Mouse (Mus musculus) forebrain, embryonic 16.5 days (tissue): Measurements from ENCODE around the gene Hspa12a. TPM values are rescaled to one million over a fixed set of nuclear protein-coding genes. Genes with fewer than 3 reads are reported as not detected.

Source experiments
- ATAC-seq: fragments of 200-750 bp; cut with Nextera tagmentation; 2 replicates; pipeline ENCODE4 v1.8.0; 2017; ENCODE audit warnings: mild to moderate bottlenecking, moderate library complexity
- H3K27ac ChIP-seq: fragments of 300-500 bp; sonication (generic); 2 replicates; pipeline ENCODE4 v1.5.1; 2014; ENCODE audit warnings: low read length, control low read depth
- H3K27me3 ChIP-seq: fragments of 300-500 bp; sonication (generic); replicated peaks from 2 replicates; pipeline ENCODE4 v1.6.1; 2014; ENCODE audit warnings: low read length; ENCODE audit not compliant: control insufficient read depth, insufficient read depth
- H3K36me3 ChIP-seq: fragments of 300-500 bp; sonication (generic); 2 replicates; pipeline ENCODE4 v1.6.1; 2014; ENCODE audit not compliant: control insufficient read depth, insufficient read depth
- H3K4me1 ChIP-seq: fragments of 300-500 bp; sonication (generic); replicated peaks from 2 replicates; pipeline ENCODE4 v1.6.1; 2014; ENCODE audit warnings: low read length; ENCODE audit not compliant: control insufficient read depth, insufficient read depth
- H3K4me2 ChIP-seq: fragments of 300-500 bp; sonication (generic); 2 replicates; pipeline ENCODE4 v1.6.1; 2014; ENCODE audit warnings: mild to moderate bottlenecking, low read length, control low read depth
- H3K4me3 ChIP-seq: fragments of 300-500 bp; sonication (generic); replicated peaks from 2 replicates; pipeline ENCODE4 v1.5.1; 2014; ENCODE audit warnings: mild to moderate bottlenecking, low read length, control low read depth
- H3K9ac ChIP-seq: fragments of 300-500 bp; sonication (generic); replicated peaks from 2 replicates; pipeline ENCODE4 v1.6.1; 2014; ENCODE audit warnings: low read depth, low read length, control low read depth
- H3K9me3 ChIP-seq: fragments of 300-500 bp; sonication (generic); 2 replicates; pipeline ENCODE4 v1.6.1; 2016; ENCODE audit warnings: low read length; ENCODE audit not compliant: control insufficient read depth
- WGBS: fragments of 180-500 bp; shearing (Covaris S2); extraction: QIAGEN DNeasy Blood & Tissue Kit; methylation state at CpG from one replicate; pipeline ENCODE4 v1.1.7; 2014; 5-methylcytosine and 5-hydroxymethylcytosine counted together
- polyA plus RNA-seq: library from polyadenylated mRNA; unstranded; fragments of >200 nt; fragmentation: Nextera tagmentation; extraction: Ambion mirVana; gene quantifications from 2 replicates; pipeline ENCODE4 v1.2.1, GENCODE M21; 2015

Hspa12a gene
- polyA plus RNA-seq, 1 experiment from 2014 or later = 67.5 TPM

GRCm38 (mm10) chr19:58871878-58872277, 71.6 kb downstream of the Hspa12a start:
- 85% methylated on average over 6 of the region's 6 CpGs for WGBS
- no peak overlapping the region for H3K4me2 ChIP-seq
- H3K4me3 ChIP-seq = no peak overlapping the region
- no peak overlapping the region for H3K27ac ChIP-seq
- ATAC-seq = no peak
- no peaks in the 10 kb centered on the region for H3K9me3 ChIP-seq
- no peaks in the 10 kb centered on the region for H3K36me3 ChIP-seq
- no peak overlapping the region for H3K9ac ChIP-seq
- H3K27me3 ChIP-seq = no peaks in the 10 kb centered on the region
- no peaks in the 10 kb centered on the region for H3K4me1 ChIP-seq

- Histone ChIP-seq H3K9me3 (peaks cover 3% of the 10 kb centered on the region; the same call in 1 of the 2 replicates), H3K4me3 (no peak overlapping the region), H3K27me3 (no peaks in the 10 kb centered on the region), H3K36me3 (no peaks in the 10 kb centered on the region), H3K4me1 (no peaks in the 10 kb centered on the region), H3K27ac (no peak overlapping the region), H3K4me2 (no peak overlapping the region), H3K9ac (no peak overlapping the region)
- ATAC-seq = no peak
- WGBS = 79% methylated on average over 4 of the region's 4 CpGs
Measured at GRCm38 (mm10) chr19:58866651-58867050, 76.8 kb downstream of the Hspa12a start.

DNA sequence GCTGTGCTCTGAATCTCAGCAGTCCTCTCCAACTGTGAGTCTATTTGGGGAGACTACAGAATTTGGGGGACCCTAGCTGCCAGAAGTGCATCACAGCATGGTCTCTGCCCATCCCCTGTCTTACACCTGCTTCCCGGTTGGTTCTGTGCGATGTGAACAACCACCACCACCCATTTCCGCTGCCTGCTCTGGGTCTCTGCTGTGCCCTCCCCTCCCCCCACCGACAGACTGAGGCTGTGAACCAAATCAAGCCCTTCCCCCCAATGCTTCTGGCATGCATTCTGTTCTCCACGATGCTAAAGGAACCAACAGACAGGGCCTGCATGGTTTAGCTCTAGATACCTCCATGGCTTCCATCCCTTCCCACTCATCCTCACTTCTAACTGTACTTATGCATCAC, 78.2 kb downstream of the Hspa12a start:
- WGBS = 50% methylated on average over 5 of the region's 5 CpGs
- H3K4me1 ChIP-seq = peaks cover 11% of the 10 kb centered on the region
- H3K4me2 ChIP-seq = no peak overlapping the region
- no peak for ATAC-seq
- no peak overlapping the region for H3K27ac ChIP-seq
- H3K9me3 ChIP-seq = peaks cover 3% of the 10 kb centered on the region; the same call in 1 of the 2 replicates
- no peak overlapping the region for H3K9ac ChIP-seq
- no peaks in the 10 kb centered on the region for H3K36me3 ChIP-seq
- H3K4me3 ChIP-seq = no peak overlapping the region
- no peaks in the 10 kb centered on the region for H3K27me3 ChIP-seq

DNA sequence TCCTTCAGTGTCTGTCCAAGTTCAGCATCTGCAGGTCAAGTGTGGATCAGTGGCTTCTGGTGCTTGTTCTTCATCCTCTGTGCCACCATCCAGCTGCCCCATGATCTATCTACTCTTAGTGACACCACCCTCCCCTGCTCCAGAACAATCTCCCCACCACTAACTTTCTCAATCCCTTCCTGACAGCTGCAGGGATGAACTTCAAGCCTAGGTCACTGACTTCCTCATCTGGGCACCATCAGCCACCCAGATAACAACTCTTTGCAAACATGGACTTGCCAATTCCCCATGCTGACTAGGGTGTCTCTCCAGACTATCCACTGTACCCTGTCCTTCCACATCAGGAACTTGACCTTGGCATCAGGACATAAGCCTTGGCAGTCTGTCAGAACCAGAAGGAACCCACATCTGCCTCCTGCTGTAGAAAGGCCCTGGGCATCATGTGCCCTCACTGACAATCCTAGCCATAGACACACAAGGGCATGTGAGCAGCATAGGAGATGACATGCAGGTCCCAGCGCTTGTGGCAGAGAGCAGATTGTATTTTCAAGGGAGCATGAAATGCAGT, 79.4 kb downstream of the Hspa12a start:
- no peak for ATAC-seq
- no peak overlapping the region for H3K4me2 ChIP-seq
- no peak overlapping the region for H3K4me3 ChIP-seq
- no peak overlapping the region for H3K9ac ChIP-seq
- no peaks in the 10 kb centered on the region for H3K36me3 ChIP-seq
- peaks cover 3% of the 10 kb centered on the region; the same call in 1 of the 2 replicates for H3K9me3 ChIP-seq
- 89% methylated on average over 1 of the region's 1 CpGs for WGBS
- H3K4me1 ChIP-seq = peaks cover 22% of the 10 kb centered on the region
- no peak overlapping the region for H3K27ac ChIP-seq
- no peaks in the 10 kb centered on the region for H3K27me3 ChIP-seq

DNA sequence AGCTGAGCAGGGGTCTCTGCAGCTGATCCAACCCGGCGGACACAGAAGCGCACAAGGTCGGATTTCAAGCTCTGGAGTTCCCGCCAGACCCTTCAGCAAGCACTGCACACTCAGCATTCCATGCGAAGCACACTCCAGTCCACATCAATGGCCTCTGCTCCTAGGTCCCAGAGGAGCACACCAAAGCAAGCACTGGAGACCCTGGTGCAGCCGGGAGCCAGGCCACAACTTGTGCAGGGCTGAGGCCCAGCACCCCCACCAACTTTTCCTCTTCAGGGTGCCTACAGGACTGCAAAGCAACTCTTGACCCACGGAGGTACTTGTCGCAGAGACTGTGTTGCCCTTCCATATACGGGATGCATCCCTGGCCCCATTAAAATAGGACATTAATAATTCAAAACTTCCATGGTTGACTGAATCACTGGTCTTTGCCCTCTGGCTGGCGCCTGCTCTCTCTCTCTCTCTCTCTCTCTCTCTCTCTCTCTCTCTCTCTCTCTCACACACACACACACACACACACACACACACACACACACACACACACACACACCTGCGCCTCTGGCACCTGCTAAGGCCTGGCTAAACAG, 82.2 kb downstream of the Hspa12a start:
- peak overlapping the region; percentile 76 for H3K4me3 ChIP-seq
- peaks cover 26% of the 10 kb centered on the region for H3K4me1 ChIP-seq
- H3K9me3 ChIP-seq = peaks cover 3% of the 10 kb centered on the region; the same call in 1 of the 2 replicates
- peak overlapping the region; percentile 83 for H3K9ac ChIP-seq
- WGBS = 18% methylated on average over 12 of the region's 12 CpGs
- no peak for ATAC-seq
- H3K36me3 ChIP-seq = no peaks in the 10 kb centered on the region
- H3K27me3 ChIP-seq = no peaks in the 10 kb centered on the region
- no peak overlapping the region for H3K27ac ChIP-seq
- H3K4me2 ChIP-seq = peak overlapping the region; percentile 92

- Histone ChIP-seq H3K9me3 (peaks cover 3% of the 10 kb centered on the region; the same call in 1 of the 2 replicates), H3K36me3 (no peaks in the 10 kb centered on the region), H3K27me3 (no peaks in the 10 kb centered on the region), H3K4me2 (peak overlapping the region; percentile 92), H3K9ac (peak overlapping the region; percentile 83), H3K4me3 (peak overlapping the region; percentile 76), H3K27ac (peak overlapping the region; percentile 63), H3K4me1 (peaks cover 28% of the 10 kb centered on the region)
- WGBS = 1% methylated on average over 46 of the region's 46 CpGs
- peak; percentile 83 for ATAC-seq
Measured at GRCm38 (mm10) chr19:58860255-58861173, 82.9 kb downstream of the Hspa12a start.

DNA sequence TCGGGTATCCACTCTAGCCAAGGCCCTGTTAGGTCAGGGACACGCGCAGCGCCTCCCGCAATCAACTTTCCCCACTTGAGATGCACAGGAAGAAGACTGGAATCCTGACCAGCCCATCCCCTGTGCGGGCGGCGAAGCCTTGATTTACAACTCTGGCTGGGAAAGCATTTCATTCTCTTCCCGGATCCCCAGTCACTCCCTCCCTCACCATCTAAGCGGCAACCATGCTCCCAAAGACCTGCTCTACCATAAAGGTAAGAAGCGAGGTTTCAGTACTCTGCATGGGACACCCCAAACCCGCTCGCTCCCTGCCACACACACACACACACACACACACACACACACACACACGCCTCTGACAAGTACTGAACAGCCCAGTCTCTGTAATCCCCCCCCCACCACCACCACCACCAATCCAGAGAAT, 83.6 kb downstream of the Hspa12a start:
- no peaks in the 10 kb centered on the region for H3K36me3 ChIP-seq
- ATAC-seq = peak; percentile 18; the same call in 1 of the 2 replicates
- H3K4me1 ChIP-seq = peaks cover 28% of the 10 kb centered on the region
- peak overlapping the region; percentile 92 for H3K4me2 ChIP-seq
- H3K4me3 ChIP-seq = peak overlapping the region; percentile 76
- H3K27ac ChIP-seq = peak overlapping the region; percentile 63
- WGBS = 6% methylated on average over 14 of the region's 14 CpGs
- H3K9ac ChIP-seq = peak overlapping the region; percentile 83
- peaks cover 3% of the 10 kb centered on the region; the same call in 1 of the 2 replicates for H3K9me3 ChIP-seq
- H3K27me3 ChIP-seq = no peaks in the 10 kb centered on the region

GRCm38 (mm10) chr19:58859357-58859756, 84.1 kb downstream of the Hspa12a start:
- H3K9me3 ChIP-seq = peaks cover 3% of the 10 kb centered on the region; the same call in 1 of the 2 replicates
- peaks cover 28% of the 10 kb centered on the region for H3K4me1 ChIP-seq
- H3K27me3 ChIP-seq = no peaks in the 10 kb centered on the region
- H3K4me3 ChIP-seq = peak overlapping the region; percentile 76
- peak overlapping the region; percentile 63 for H3K27ac ChIP-seq
- H3K36me3 ChIP-seq = no peaks in the 10 kb centered on the region
- peak; percentile 36; the same call in 1 of the 2 replicates for ATAC-seq
- 23% methylated on average over 6 of the region's 6 CpGs for WGBS
- H3K9ac ChIP-seq = peak overlapping the region; percentile 83
- peak overlapping the region; percentile 92 for H3K4me2 ChIP-seq
